Mouse (Mus musculus): ENCODE measurements around the gene Kcnn4.
A peak's percentile ranks its signal among the peaks of the same experiment; 100 is the strongest.

Gene Kcnn4

GRCm38 (mm10) chr7:24369731-24370541, at the start of gene Kcnn4:
TSS of gene Kcnn4 (plus strand) at chr7:24370263.
- DNase-seq (ENCODE audit: low read depth, low spot score) = no peak

- DNase-seq (ENCODE audit: low read depth, low spot score) = no peak
These were observed 47.5 kb upstream of the Kcnn4 start for GRCm38 (mm10) chr7:24322593-24322992.

- DNase-seq (ENCODE audit: low read depth, low spot score) = no peak
These were observed 44.9 kb upstream of the Kcnn4 start for GRCm38 (mm10) chr7:24325197-24325596.

- peak; percentile 36 for DNase-seq (ENCODE audit: low read depth, low spot score)
These were observed 44.4 kb upstream of the Kcnn4 start for GRCm38 (mm10) chr7:24325675-24326128.

GRCm38 (mm10) chr7:24326273-24327135, 43.6 kb upstream of the Kcnn4 start:
- DNase-seq (ENCODE audit: low read depth, low spot score) = no peak

GRCm38 (mm10) chr7:24327281-24327975, 42.6 kb upstream of the Kcnn4 start:
- DNase-seq (ENCODE audit: low read depth, low spot score) = no peak

GRCm38 (mm10) chr7:24333304-24333986, 36.6 kb upstream of the Kcnn4 start, which contains the start of gene Tescl:
TSS of gene Tescl (minus strand) at chr7:24333936.
- peak; percentile 60 for DNase-seq (ENCODE audit: low read depth, low spot score)

GRCm38 (mm10) chr7:24335699-24336309, 34.3 kb upstream of the Kcnn4 start:
- peak; percentile 74 for DNase-seq (ENCODE audit: low read depth, low spot score)

- DNase-seq (ENCODE audit: low read depth, low spot score) = peak; percentile 53
These were observed 31.8 kb upstream of the Kcnn4 start for GRCm38 (mm10) chr7:24338241-24338640.

GRCm38 (mm10) chr7:24343701-24344272, 26.3 kb upstream of the Kcnn4 start:
- no peak for DNase-seq (ENCODE audit: low read depth, low spot score)

- DNase-seq (ENCODE audit: low read depth, low spot score) = peak; percentile 30
These were observed 23.6 kb upstream of the Kcnn4 start for GRCm38 (mm10) chr7:24346444-24346843.

GRCm38 (mm10) chr7:24348896-24349295, 21.2 kb upstream of the Kcnn4 start, which contains the start of gene Lypd5:
TSS of gene Lypd5 (plus strand) at chr7:24349196.
- DNase-seq (ENCODE audit: low read depth, low spot score) = no peak

- DNase-seq (ENCODE audit: low read depth, low spot score) = no peak
These were observed 14.4 kb upstream of the Kcnn4 start for GRCm38 (mm10) chr7:24355646-24356045.

- no peak for DNase-seq (ENCODE audit: low read depth, low spot score)
These were observed 14.0 kb upstream of the Kcnn4 start for GRCm38 (mm10) chr7:24356081-24356480.

GRCm38 (mm10) chr7:24357899-24358298, 12.2 kb upstream of the Kcnn4 start:
- DNase-seq (ENCODE audit: low read depth, low spot score) = peak; percentile 64

- DNase-seq (ENCODE audit: low read depth, low spot score) = peak; percentile 71
These were observed 10.8 kb upstream of the Kcnn4 start for GRCm38 (mm10) chr7:24359269-24359668.

GRCm38 (mm10) chr7:24361001-24361400, 9.1 kb upstream of the Kcnn4 start:
- DNase-seq (ENCODE audit: low read depth, low spot score) = peak; percentile 73

GRCm38 (mm10) chr7:24363228-24363627, 6.8 kb upstream of the Kcnn4 start:
- peak; percentile 42 for DNase-seq (ENCODE audit: low read depth, low spot score)

GRCm38 (mm10) chr7:24364827-24365226, 5.2 kb upstream of the Kcnn4 start:
- DNase-seq (ENCODE audit: low read depth, low spot score) = peak; percentile 81
